Mouse (Mus musculus) R1 (cell line): ENCODE results near the gene Tmc7.

Source experiments
- DNase-seq: peaks from one replicate; pipeline ENCODE4 v3.0.0-alpha.2; 2018; ENCODE audit warnings: low read depth, low spot score

Tmc7 gene

DNA sequence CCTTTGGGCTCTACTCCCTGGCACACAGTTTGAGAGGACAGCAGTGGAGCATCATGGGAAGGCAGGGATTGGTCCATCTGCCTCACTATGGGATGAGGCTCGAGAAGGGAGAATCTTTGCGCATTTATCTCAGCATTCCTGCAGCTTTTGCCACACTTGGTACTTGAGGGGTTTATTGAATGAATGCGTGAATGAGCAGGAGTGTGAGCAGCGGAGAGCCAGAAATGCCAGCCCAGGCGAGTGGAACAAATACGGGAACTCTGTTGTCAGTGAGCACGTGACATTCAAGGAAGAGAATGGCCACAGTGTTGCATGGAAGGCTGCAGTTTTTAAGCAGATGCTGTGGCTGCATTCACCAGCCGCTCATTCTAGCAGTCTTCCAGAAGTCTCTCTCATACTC lies 82.2 kb downstream of the Tmc7 start:
- DNase-seq, result no peak

DNA sequence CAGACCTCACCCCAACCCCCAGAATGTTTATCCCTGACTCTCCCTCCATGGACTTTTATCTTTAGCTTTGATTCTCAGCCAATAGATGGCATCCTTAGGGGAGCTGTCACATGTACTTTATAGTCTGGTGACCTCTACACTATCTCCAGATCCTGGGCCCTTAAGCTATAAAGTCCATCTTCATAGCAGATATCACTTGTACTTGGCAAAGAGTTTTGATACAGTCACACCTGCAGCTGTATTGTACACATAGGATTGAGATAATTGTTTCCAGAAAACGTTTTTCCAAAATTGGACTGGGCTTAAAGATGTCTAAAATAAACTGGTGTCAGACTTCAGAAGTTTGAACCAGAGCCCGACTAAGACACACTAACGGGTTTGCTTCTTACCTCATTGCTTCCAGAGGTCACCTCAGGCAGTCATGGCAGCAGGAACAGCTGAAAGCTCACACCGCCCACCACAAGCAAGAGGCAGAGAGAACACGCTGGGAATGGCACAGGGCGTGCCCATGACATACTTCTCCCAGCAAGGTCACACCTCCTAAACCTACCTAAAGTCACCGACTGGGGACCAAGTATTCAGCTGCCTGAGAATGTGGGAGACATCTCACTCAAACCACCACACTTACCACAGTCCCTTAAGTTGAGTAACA lies 84.6 kb downstream of the Tmc7 start:
- no peak for DNase-seq

- no peak for DNase-seq
These were observed 85.4 kb downstream of the Tmc7 start for GRCm38 (mm10) chr7:118498984-118499783.

- no peak for DNase-seq
These were observed 89.5 kb downstream of the Tmc7 start for GRCm38 (mm10) chr7:118494892-118495579.

DNA sequence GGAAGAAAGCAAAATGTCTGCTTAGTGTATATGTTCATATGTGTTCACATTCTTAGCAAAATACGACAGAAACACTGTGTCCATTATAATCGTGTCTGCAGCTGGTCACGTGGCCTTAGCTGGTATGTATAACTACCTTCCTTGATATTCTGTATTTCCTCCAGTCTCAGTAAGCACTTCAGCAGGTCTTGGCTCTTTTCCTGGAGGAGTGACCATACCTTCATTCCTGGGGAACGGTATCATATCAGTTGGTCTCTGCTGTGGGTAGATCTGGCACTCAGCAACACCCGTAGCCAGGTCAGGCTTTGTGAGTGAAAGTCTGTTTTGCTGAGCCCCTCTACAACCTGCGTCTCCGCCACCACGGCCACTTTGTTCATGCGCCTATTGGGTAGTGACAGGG lies 90.6 kb downstream of the Tmc7 start:
- DNase-seq, result no peak

GRCm38 (mm10) chr7:118491431-118492147 lies 92.9 kb downstream of the Tmc7 start, which contains the start of gene Itpripl2:
Gene Itpripl2, minus strand, starts transcription at chr7:118491975.
- DNase-seq, result peak; percentile 78

GRCm38 (mm10) chr7:118490666-118491430 lies 93.7 kb downstream of the Tmc7 start:
- peak; percentile 52 for DNase-seq

- peak; percentile 31 for DNase-seq
These were observed 94.5 kb downstream of the Tmc7 start for GRCm38 (mm10) chr7:118489706-118490665.

DNA sequence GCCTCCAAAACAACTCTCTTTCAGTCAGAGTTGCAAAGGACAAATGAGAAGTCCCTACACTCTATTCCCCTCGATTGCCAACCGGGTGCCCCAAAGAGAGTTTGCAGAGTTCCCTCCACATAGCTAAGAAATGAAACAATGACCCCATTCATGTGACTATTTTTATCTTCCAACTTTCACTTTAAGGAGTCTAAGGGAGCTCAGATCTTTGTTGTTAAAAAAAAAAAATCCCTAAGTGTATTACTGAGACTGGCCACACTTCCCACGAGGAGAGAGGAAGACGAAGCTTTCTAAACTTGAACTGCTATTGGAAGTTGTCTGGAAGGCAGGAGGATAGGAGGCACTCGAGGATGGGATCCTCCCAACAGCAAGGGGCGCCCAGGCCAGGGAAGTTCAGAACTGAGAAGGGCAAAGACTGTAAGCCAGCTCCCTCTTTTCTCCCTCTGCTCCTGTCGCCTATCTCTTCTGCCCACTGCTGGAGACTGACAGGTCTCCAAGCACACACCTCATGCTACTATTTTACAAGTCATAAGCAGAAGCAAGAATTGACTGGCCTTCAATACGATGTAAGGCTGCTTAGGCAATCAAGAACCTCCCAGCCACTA lies 96.4 kb downstream of the Tmc7 start:
- no peak for DNase-seq

- DNase-seq, result no peak
These were observed 97.6 kb downstream of the Tmc7 start for GRCm38 (mm10) chr7:118486917-118487316.
